Mouse (Mus musculus) CH12.LX (cell line): ENCODE data around the gene Dbh. TPM values are rescaled to one million over a fixed set of nuclear protein-coding genes. Genes with fewer than 3 reads are reported as not detected.

ENCODE experiments used
- DNase-seq: peaks from one replicate; pipeline ENCODE4 v3.0.0-alpha.2; 2013; ENCODE audit errors: extremely low read depth
- H3K27ac ChIP-seq: 2 replicates; pipeline ENCODE4 v1.5.1; 2012; ENCODE audit warnings: low read depth, mild to moderate bottlenecking, control low read depth, moderate library complexity; ENCODE audit not compliant: insufficient read depth
- H3K27me3 ChIP-seq: replicated peaks from 2 replicates; pipeline ENCODE3; 2012; ENCODE audit warnings: inconsistent platforms
- H3K36me3 ChIP-seq, 2 experiments: replicated peaks in 1 of 2; 2 replicates each; pipeline versions ENCODE3 to v1.6.1; 2012; ENCODE audit warnings: inconsistent platforms in 1 of 2, low read length in 1 of 2, mild to moderate bottlenecking in 1 of 2, mixed read lengths in 1 of 2, moderate library complexity in 1 of 2; ENCODE audit not compliant: control insufficient read depth in 1 of 2, insufficient read depth in 1 of 2
- H3K4me1 ChIP-seq, 2 experiments: 2 replicates each; pipeline ENCODE4 v1.6.1; 2012; ENCODE audit warnings: inconsistent platforms in 1 of 2, moderate library complexity in 1 of 2; ENCODE audit not compliant: insufficient read depth in 2 of 2, control insufficient read depth in 1 of 2
- H3K4me2 ChIP-seq: 2 replicates; pipeline ENCODE4 v1.6.1; 2012; ENCODE audit warnings: low read depth, mild to moderate bottlenecking, control low read depth; ENCODE audit not compliant: poor library complexity, insufficient read depth, severe bottlenecking
- H3K4me3 ChIP-seq, 3 experiments: fragments of 150-350 bp in 1 of 3; sonication (generic) in 1 of 3; replicated peaks in 1 of 3; 2 replicates each; pipeline versions ENCODE3 to v1.5.1; 2011 to 2012; ENCODE audit warnings: low read depth in 2 of 3, low read length in 2 of 3, mild to moderate bottlenecking in 2 of 3, moderate library complexity in 2 of 3, control low read depth in 1 of 3, improper control_type of control experiment in 1 of 3, inconsistent platforms in 1 of 3, mixed read lengths in 1 of 3; ENCODE audit not compliant: poor library complexity in 1 of 3
- H3K79me2 ChIP-seq: replicated peaks from 2 replicates; pipeline ENCODE4 v1.6.1; 2012; ENCODE audit warnings: mild to moderate bottlenecking, moderate library complexity; ENCODE audit not compliant: control insufficient read depth, poor library complexity, insufficient read depth, severe bottlenecking; ENCODE audit errors: extremely low read depth
- H3K9ac ChIP-seq: 2 replicates; pipeline ENCODE4 v1.6.1; 2012; ENCODE audit warnings: low read depth, mild to moderate bottlenecking, control low read depth, moderate library complexity; ENCODE audit not compliant: insufficient read depth
- H3K9me3 ChIP-seq: replicated peaks from 2 replicates; pipeline ENCODE3; 2012; ENCODE audit warnings: low read length, inconsistent platforms, mixed read lengths
- CHD1 ChIP-seq: IDR thresholded peaks from 2 replicates; pipeline ENCODE4 v1.6.1; 2012; ENCODE audit warnings: low read depth, low read length, improper control_type of control experiment, inconsistent platforms
- CHD2 ChIP-seq: IDR thresholded peaks from 2 replicates; pipeline ENCODE4 v1.6.1; 2011; ENCODE audit warnings: low read length, improper control_type of control experiment
- EP300 ChIP-seq: IDR thresholded peaks from 2 replicates; pipeline ENCODE4 v1.6.1; 2011; ENCODE audit warnings: low read length, improper control_type of control experiment
- GABPA ChIP-seq: IDR thresholded peaks from 2 replicates; pipeline ENCODE4 v1.6.1; 2012; ENCODE audit warnings: low read depth, low read length, improper control_type of control experiment, inconsistent platforms; ENCODE audit not compliant: insufficient replicate concordance
- HCFC1 ChIP-seq: IDR thresholded peaks from 2 replicates; pipeline ENCODE4 v1.6.1; 2012; ENCODE audit warnings: low read depth, mild to moderate bottlenecking, inconsistent platforms, low read length, improper control_type of control experiment
- IRF4 ChIP-seq: IDR thresholded peaks from 2 replicates; pipeline ENCODE4 v1.6.1; 2014; ENCODE audit warnings: low read depth, mild to moderate bottlenecking, inconsistent platforms, low read length, improper control_type of control experiment
- JUN ChIP-seq: IDR thresholded peaks from 2 replicates; pipeline ENCODE4 v1.6.1; 2011; ENCODE audit warnings: low read depth, mild to moderate bottlenecking, low read length, improper control_type of control experiment, moderate library complexity; ENCODE audit not compliant: insufficient read depth
- JUND ChIP-seq: conservative IDR thresholded peaks from 2 replicates; pipeline ENCODE4 v1.6.1; 2011; ENCODE audit warnings: low read depth, low read length, improper control_type of control experiment
- MAFK ChIP-seq: IDR thresholded peaks from 2 replicates; pipeline ENCODE4 v1.6.1; 2011; ENCODE audit warnings: low read length, improper control_type of control experiment; ENCODE audit not compliant: insufficient replicate concordance
- MAX ChIP-seq: IDR thresholded peaks from 2 replicates; pipeline ENCODE4 v1.6.1; 2011; ENCODE audit warnings: low read length, improper control_type of control experiment
- MAZ ChIP-seq: IDR thresholded peaks from 2 replicates; pipeline ENCODE4 v1.6.1; 2012; ENCODE audit warnings: low read depth, mild to moderate bottlenecking, inconsistent platforms, low read length, improper control_type of control experiment, moderate library complexity
- MXI1 ChIP-seq: IDR thresholded peaks from 2 replicates; pipeline ENCODE4 v1.6.1; 2011; ENCODE audit warnings: mild to moderate bottlenecking, low read depth, low read length, improper control_type of control experiment
- PAX5 ChIP-seq: IDR thresholded peaks from 2 replicates; pipeline ENCODE4 v1.6.1; 2012; ENCODE audit warnings: low read length, inconsistent platforms, mixed read lengths
- POLR2A ChIP-seq: IDR thresholded peaks from 2 replicates; pipeline ENCODE4 v1.6.1; 2011; ENCODE audit warnings: low read depth, mild to moderate bottlenecking, improper control_type of control experiment, low read length
- POLR2AphosphoS2 ChIP-seq: IDR thresholded peaks from 2 replicates; pipeline ENCODE4 v1.6.1; 2011; ENCODE audit warnings: low read depth, low read length, improper control_type of control experiment
- RAD21 ChIP-seq: IDR thresholded peaks from 2 replicates; pipeline ENCODE4 v1.6.1; 2011; ENCODE audit warnings: low read depth, mild to moderate bottlenecking, low read length, improper control_type of control experiment, moderate library complexity
- TCF12 ChIP-seq: IDR thresholded peaks from 2 replicates; pipeline ENCODE4 v1.6.1; 2014; ENCODE audit warnings: low read depth, mild to moderate bottlenecking, inconsistent platforms, low read length, improper control_type of control experiment
- UBTF ChIP-seq: IDR thresholded peaks from 2 replicates; pipeline ENCODE4 v1.6.1; 2012; ENCODE audit warnings: low read depth, mild to moderate bottlenecking, inconsistent platforms, low read length, improper control_type of control experiment, moderate library complexity
- USF2 ChIP-seq: conservative IDR thresholded peaks from 2 replicates; pipeline ENCODE4 v1.6.1; 2011; ENCODE audit warnings: low read depth, low read length, improper control_type of control experiment
- ZC3H11A ChIP-seq: IDR thresholded peaks from 2 replicates; pipeline ENCODE4 v1.6.1; 2012; ENCODE audit warnings: low read depth, mild to moderate bottlenecking, inconsistent platforms, low read length, improper control_type of control experiment
- ZMIZ1 ChIP-seq: IDR thresholded peaks from 2 replicates; pipeline ENCODE4 v1.6.1; 2012; ENCODE audit warnings: low read depth, mild to moderate bottlenecking, inconsistent platforms, low read length, improper control_type of control experiment
- ZNF384 ChIP-seq: IDR thresholded peaks from 2 replicates; pipeline ENCODE4 v1.6.1; 2012; ENCODE audit warnings: low read depth, low read length, improper control_type of control experiment, inconsistent platforms
- dilution Hi-C: fragments of 300-500 bp; cut with MboI; formaldehyde crosslinking; loops from 2 replicates; pipeline ENCODE4 v1.14.3; 2020; ENCODE audit warnings: low sequenced_read_pairs; ENCODE audit not compliant: extremely low pct_unique_long_range_greater_than_20kb, extremely low pct_ligation_motif_present
- in situ Hi-C: fragments of 300-500 bp; cut with MboI; formaldehyde crosslinking; loops from 3 replicates; pipeline ENCODE4 v1.14.3; 2019; ENCODE audit warnings: low sequenced_read_pairs, low pct_ligation_motif_present, low pct_unique_long_range_greater_than_20kb, mixed read lengths
- polyA plus RNA-seq: library from polyadenylated mRNA; unstranded; fragments of >175 nt; gene quantifications from 2 replicates; pipeline ENCODE4 v1.2.1, GENCODE M21; 2012; ENCODE audit warnings: low read depth; ENCODE audit not compliant: insufficient read length
- total RNA-seq, 2 experiments: library from RNA; depleted of rRNA; stranded (reverse); fragments of 300-350 nt in 1 of 2; fragments of >200 nt in 1 of 2; gene quantifications; 2 replicates each; pipeline ENCODE4 v1.2.3; 2012 to 2014

Dbh gene
- total and polyA plus RNA-seq, 3 experiments: not detected

- dilution Hi-C loops (no loop called here), in situ Hi-C loops (no loop called here)
- Histone ChIP-seq H3K27me3 (peaks cover 38% of the 10 kb centered on the region), H3K27ac (no peak overlapping the region), H3K4me2 (no peak overlapping the region), H3K79me2 (no peaks in the 10 kb centered on the region), H3K9ac (no peak overlapping the region), H3K36me3 (no peaks in the 10 kb centered on the region), H3K4me3 (no peak overlapping the region), H3K9me3 (no peaks in the 10 kb centered on the region), H3K4me1 (no peaks in the 10 kb centered on the region)
- TF ChIP-seq CHD2: no peak
- no peak for TF ChIP-seq JUN
- DNase-seq: no peak
These were observed 53.5 kb downstream of the Dbh start for GRCm38 (mm10) chr2:27218569-27218968.

- Histone ChIP-seq H3K9me3 (no peaks in the 10 kb centered on the region), H3K4me3 (no peak overlapping the region), H3K36me3 (no peaks in the 10 kb centered on the region), H3K79me2 (no peaks in the 10 kb centered on the region), H3K4me2 (no peak overlapping the region), H3K27ac (no peak overlapping the region), H3K27me3 (peaks cover 17% of the 10 kb centered on the region), H3K9ac (no peak overlapping the region), H3K4me1 (peaks cover 0 to 8% of the 10 kb centered on the region in 2 experiments; a peak in 2 of 4 replicates)
- no peak for DNase-seq
- in situ Hi-C loops: no loop called here
- TF ChIP-seq HCFC1: no peak
- no peak for TF ChIP-seq ZMIZ1
- TF ChIP-seq MXI1: no peak
- no peak for TF ChIP-seq CHD2
- dilution Hi-C loops: no loop called here
These were observed 58.0 kb downstream of the Dbh start for GRCm38 (mm10) chr2:27223012-27223421.

- Histone ChIP-seq H3K4me1 (peaks cover 2 to 42% of the 10 kb centered on the region in 2 experiments), H3K27me3 (peaks cover 2% of the 10 kb centered on the region)
These were observed 61.5 kb downstream of the Dbh start for GRCm38 (mm10) chr2:27226572-27226971.

More at GRCm38 (mm10) chr2:27226572-27226971, 61.5 kb downstream of the Dbh start:
- Histone ChIP-seq H3K9ac (no peak overlapping the region), H3K4me3 (no peak overlapping the region), H3K4me2 (no peak overlapping the region), H3K79me2 (no peaks in the 10 kb centered on the region), H3K9me3 (no peaks in the 10 kb centered on the region), H3K27ac (no peak overlapping the region), H3K36me3 (no peaks in the 10 kb centered on the region)
- no peak for TF ChIP-seq IRF4
- TF ChIP-seq UBTF: no peak
- TF ChIP-seq PAX5: no peak
- TF ChIP-seq MXI1: no peak
- no peak for TF ChIP-seq POLR2AphosphoS2
- no peak for TF ChIP-seq ZC3H11A
- no peak for TF ChIP-seq USF2
- TF ChIP-seq JUND: no peak
- TF ChIP-seq RAD21: no peak
- TF ChIP-seq MAZ: no peak
- no peak for TF ChIP-seq GABPA
- no peak for TF ChIP-seq MAX
- TF ChIP-seq MAFK: no peak
- no peak for TF ChIP-seq CHD1
- TF ChIP-seq ZNF384: no peak
- no peak for TF ChIP-seq TCF12
- TF ChIP-seq POLR2A: no peak
- no peak for TF ChIP-seq ZMIZ1
- TF ChIP-seq EP300: no peak
- DNase-seq: no peak
- dilution Hi-C loops (no loop called here), in situ Hi-C loops (loop anchor here (25.0 kb wide), 1 partner anchor 564 kb away; the partner anchor contains the start of gene Lcn4)
